Mouse (Mus musculus) adrenal gland, postnatal 25 days (tissue): ENCODE results near the gene Kcnh4. TPM values are rescaled to one million over a fixed set of nuclear protein-coding genes. Genes with fewer than 3 reads are reported as not detected.
A peak's percentile ranks its signal among the peaks of the same experiment; 100 is the strongest.

ENCODE experiments used
- DNase-seq: peaks from one replicate; pipeline ENCODE4 v3.0.0; 2021; ENCODE audit warnings: mixed read lengths
- long read RNA-seq: library from polyadenylated mRNA; stranded (forward); transcript quantifications from one replicate; pipeline ENCODE4 v2.0.0, GENCODE M21; 2021
- total RNA-seq: library from RNA; stranded (reverse); gene quantifications from 2 replicates; pipeline ENCODE4 v1.2.3, GENCODE M21; 2021

Gene Kcnh4
- total RNA-seq = 0.21 TPM in 1 of 2 replicates, not detected in the other
- long read RNA-seq = 0 reads

GRCm38 (mm10) chr11:100759611-100760233, at the start of gene Kcnh4:
Kcnh4 (minus strand) TSS chr11:100759942.
- DNase-seq = peak; percentile 52

DNA sequence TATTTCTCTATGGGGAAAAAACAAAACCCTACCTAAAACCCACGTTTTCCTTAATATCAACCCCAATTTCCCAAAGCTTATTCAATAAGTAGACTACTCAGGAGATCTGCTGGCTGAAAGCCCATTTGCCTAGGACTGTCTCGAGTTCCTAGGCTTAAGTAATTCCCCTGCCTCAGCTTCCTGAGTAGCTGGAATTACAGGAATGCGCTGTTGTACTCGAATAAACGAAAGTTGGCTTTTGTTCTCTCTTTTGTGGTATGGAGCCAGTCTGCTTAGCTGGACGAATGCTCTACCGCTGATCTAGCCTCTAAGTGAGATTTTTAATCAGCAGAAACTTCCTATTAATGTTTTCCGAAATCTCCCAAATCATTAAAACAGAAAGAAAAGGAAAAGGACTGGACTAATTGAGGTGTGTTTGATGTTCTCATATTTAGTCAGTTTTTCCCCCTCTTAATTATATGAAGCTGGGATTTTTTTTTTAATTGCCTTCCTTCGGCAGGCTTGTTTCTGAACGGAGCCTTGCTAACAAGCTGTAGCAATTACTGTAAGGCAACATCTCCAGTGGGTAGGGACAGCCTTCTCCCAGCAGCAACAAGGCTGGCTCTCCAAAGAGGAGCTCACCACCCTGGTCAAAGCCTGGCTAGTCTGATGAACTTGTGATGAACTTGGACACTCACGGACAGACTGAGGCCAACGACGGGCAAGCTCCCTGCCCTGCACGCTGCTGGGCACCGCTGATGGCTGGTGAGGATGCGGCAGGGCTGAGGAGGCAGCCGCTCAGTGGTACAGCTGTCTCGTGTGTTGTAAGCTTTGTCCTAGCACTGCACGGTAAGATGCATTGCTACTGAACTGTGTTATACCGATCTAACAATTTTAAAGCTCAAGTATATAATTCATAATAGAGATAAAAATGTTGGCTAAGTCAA, 46.9 kb upstream of the Kcnh4 start:
- no peak for DNase-seq

DNA sequence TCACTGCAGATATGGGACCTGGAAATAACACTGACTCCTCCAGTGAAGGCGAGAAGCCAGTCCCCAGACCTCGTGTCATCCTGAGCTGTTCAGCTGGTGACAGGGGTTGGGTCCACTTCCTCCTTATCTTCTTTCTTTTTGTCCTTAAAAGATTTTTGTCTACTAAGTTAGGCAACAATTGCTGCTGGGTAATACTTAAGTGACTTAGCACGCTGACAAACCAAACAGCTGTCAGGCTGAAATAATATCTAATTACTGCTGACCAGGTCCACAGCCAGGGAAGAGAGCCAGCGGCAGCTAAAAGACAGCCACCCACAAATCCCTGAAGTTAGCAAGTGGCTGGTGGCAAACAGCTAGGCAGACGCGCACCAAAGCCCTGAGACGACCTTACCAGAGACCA, 45.8 kb upstream of the Kcnh4 start:
- no peak for DNase-seq

- DNase-seq = no peak
Measured at GRCm38 (mm10) chr11:100804409-100804808, 44.7 kb upstream of the Kcnh4 start.

DNA sequence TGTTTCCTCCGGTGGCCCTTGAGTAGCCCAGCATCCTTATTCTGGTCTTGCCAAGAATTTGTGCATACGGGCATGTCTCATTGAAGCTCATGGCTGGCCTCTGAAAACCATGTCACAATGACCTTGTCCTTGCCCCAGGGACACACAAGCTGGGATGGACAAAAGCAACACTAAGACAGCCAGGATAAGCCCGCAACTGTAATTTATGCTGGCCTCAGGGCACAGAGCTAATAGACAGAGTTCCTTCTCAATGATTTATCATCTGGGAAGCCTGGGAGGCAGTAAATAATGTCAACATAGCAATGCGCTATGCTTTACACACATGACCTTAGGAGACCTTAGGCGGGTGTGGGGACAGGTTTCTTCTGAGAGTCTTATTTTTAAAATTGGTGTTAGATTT, 39.7 kb upstream of the Kcnh4 start:
- no peak for DNase-seq

DNA sequence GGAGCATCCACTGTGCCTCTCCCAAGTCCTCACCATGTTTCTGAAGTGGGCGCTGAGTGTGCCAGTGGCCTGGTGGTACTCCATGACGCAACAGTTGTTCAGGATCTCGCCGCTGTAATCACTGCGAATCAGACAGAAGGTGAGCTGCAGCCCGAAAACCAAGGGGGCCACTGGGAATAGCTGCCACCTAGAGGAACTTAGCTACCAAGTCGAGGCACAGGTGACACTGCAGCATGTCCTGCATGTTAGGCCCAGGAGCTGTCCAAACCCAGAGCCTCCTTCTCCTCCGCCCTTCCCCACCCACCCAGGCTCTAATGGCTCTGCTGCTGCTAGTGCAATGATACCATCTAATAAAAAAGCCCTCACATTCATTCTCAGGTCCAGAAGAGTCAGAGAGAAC, 36.8 kb upstream of the Kcnh4 start:
- DNase-seq = no peak

- no peak for DNase-seq
Measured at GRCm38 (mm10) chr11:100795386-100795785, 35.6 kb upstream of the Kcnh4 start.

DNA sequence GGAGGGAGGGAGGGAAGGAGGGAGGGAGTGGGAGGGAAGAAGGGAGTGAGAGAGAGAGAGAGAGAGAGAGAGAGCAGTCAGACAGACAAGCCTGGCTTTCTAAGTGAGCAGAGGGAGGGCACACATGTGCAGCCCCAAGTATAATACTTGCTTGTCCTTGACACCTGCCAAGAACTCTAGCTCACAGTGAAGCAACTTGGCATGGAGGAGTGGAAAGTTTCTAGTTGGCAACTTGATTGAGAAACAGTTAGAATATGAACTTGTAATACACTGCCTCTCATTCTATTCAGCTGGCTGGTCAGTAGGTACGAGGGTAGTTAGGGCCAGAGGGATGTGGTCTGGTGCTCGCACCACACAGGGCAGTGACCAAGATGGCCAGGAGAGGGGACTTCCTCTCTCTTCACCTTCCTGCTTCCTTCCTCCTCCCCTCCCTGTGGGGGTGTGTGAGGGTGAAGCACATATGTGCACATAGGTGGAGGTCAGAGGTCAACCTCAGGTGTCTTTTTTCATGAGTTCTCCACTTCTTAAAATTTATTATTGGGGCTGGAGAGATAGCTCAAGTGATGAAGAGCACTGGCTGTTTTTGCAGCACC, 31.8 kb upstream of the Kcnh4 start:
- no peak for DNase-seq

DNA sequence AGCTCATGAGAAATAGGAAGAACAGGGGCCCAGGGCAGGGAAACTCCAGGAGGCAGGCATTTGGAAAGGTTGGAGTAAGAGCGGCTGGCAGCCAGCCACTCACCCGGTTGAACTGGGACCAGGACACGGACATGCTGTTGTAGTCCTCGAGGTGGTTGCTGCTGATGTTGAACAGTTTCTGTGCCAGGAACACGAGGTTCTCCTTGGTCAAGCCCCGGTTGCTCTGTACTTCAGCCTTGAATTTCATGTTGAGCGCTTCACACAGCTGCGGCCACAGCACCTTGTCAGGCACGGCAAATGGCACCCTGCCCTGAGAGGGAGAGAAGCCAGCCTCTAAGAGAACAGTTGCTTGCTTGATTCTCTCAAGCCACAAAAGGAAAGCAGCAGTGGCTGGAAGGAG, 30.9 kb upstream of the Kcnh4 start:
- peak; percentile 61 for DNase-seq

- DNase-seq = no peak
Measured at GRCm38 (mm10) chr11:100789702-100790101, 30.0 kb upstream of the Kcnh4 start.

- DNase-seq = no peak
Measured at GRCm38 (mm10) chr11:100785774-100786173, 26.0 kb upstream of the Kcnh4 start.

DNA sequence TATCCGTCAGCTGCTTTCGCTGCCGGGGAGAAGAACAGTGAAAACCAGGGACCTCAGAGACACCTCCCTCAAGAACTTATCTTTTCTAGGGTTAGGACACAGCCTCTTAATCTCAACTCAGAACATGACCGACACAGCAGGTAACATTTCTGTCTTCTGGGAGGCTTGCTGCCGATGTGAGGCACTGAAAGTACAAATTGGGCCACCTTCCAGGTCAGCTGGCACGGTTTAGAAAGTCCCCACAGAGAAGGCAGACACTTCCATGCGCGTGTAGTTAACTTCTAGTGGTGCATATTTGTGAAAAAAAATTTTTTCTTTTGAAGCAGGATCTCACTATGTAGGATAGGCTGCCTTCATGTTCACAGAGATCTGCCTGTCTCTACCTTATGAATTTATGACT, 24.5 kb upstream of the Kcnh4 start:
- no peak for DNase-seq

DNA sequence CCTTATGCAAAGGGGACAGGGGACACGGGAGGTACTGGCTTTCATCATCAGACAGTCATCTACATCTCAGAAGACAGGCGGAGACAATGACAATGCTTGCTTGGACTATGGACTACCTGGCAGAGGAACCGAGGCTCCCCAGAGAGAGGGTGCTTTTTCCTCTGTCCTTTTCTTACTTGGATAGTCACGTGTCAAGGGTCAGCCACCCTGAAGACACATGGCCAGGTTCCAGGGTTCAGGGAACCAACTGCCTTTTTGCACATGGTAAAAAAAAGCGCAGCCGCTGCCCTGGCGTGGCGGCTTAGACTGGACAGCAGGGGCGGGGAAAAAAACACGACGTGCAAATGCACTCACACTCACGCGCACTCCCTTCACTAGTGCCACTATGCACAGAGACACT, 22.8 kb upstream of the Kcnh4 start:
- DNase-seq = no peak

- no peak for DNase-seq
Measured at GRCm38 (mm10) chr11:100781763-100782475, 22.2 kb upstream of the Kcnh4 start.

DNA sequence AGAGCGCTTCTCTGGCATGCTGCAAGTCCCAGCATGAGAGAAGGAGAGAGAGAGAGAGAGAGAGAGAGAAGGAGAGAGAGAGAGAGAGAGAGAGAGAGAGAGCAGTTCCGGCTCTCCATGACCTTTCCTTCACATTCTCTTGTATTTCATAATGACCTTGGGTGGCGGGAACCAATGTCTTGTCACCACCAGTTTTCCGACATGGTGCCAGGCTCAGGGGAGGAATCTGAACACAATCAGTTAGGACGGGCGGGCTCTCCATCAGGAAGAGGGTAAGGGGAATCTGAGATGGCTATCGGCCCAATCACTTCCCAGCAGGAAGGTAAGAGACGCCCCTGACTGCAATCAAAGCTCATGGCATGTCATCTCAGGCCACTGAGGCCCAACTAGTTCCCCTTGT, 20.5 kb upstream of the Kcnh4 start:
- DNase-seq = no peak

- no peak for DNase-seq
Measured at GRCm38 (mm10) chr11:100778069-100778468, 18.3 kb upstream of the Kcnh4 start.

- no peak for DNase-seq
Measured at GRCm38 (mm10) chr11:100775921-100776320, 16.2 kb upstream of the Kcnh4 start.

DNA sequence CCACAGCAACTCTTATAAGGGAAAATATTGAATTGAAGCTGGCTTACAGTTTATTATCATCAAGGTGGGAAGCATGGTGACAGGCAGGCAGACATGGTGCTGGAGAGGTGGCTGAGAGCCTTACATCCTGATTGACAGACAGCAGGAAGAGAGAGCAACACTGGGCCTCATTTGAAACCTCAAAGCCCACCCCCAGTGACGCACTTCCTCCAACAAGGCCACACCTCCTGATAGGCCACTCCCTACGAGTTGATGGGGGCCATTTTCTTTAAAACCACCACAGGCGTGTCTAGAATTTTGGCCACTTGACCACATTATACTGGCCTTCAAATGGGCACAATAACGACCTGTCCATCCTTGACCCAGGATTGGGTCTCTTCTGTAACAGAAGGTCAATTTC, 14.5 kb upstream of the Kcnh4 start:
- DNase-seq = no peak

GRCm38 (mm10) chr11:100770646-100771408, 11.1 kb upstream of the Kcnh4 start, which contains the start of gene Ghdc:
Ghdc (minus strand) TSS chr11:100770957.
- DNase-seq = peak; percentile 88

DNA sequence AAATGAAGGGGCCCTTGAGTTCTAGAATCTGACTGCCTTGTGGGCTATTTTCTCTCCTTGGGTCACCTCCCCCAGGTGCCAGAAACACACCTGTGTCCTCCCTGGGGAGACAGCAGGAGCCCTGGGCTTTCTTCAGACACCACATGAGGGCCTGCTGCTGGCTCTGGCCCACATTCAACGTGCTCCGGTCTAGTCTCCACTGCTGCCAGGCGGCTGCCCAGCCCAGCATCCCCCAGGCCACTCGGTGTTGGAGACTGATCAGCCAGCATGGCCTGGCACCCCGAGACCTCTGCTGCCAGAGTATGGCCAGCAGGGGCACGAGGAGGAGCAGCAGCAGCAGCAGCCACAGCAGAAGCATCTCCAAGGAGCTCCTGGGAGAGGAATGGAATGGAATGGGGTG, 10.2 kb upstream of the Kcnh4 start:
- no peak for DNase-seq

DNA sequence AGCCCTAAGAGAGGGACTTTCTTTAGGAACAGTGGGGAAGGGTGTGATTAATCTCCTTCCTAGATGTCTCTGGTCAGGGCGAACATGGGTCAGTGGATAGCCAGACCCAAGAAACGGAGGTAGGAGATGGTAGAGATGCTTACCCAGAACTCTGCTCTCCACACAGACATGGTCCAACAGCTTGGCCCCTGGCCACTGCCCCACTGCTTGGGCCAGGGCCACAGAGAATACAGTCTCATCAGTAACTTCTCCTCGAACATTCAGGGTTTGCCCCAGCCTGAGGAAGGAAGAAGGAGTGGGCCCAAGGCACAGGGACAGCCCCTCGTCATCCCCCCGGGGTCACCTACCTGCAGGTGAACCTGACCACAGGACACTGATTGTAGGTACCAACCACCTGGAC, 8.1 kb upstream of the Kcnh4 start:
- DNase-seq = no peak

DNA sequence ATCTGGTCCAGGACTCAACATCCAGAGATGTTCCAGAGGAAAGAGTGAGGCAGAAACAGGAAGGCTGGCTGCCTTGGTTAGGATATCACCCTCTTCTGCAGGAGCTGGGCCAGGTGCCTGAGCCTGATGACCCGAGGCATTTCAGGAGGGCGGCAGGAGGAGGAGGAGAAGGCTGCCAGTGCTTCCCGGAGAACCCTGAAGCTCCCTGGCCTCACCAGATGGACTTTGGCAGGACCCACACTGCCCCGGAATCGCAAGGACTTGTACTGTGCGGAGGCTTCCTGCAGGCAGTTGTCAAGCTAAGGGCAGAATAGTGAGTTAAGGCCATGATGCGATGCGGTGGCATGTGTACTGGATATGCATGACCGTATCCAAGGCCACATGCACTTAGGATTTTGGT, 7.0 kb upstream of the Kcnh4 start:
- no peak for DNase-seq
